Mouse (Mus musculus) hindlimb bud, embryonic 11.5 days (tissue): ENCODE measurements at regions not wholly inside any gene's neighbourhood (a gene's known extent, or its start where the extent isn't known, plus 50 kb on each side); places are given as distances from the start of the nearest gene placed in this dataset.

Experiments used
- DNase-seq: peaks from one replicate; pipeline ENCODE4 v3.0.0-alpha.2; 2012; ENCODE audit warnings: low read depth, low spot score; ENCODE audit errors: extremely low spot score

GRCm38 (mm10) chr8:23314275-23315123, 903.3 kb downstream of the Mrps31 start:
- no peak for DNase-seq

- no peak for DNase-seq
These were observed 908.4 kb downstream of the Mrps31 start for GRCm38 (mm10) chr8:23319556-23319955.

- DNase-seq: no peak
These were observed 910.0 kb downstream of the Mrps31 start for GRCm38 (mm10) chr8:23321166-23321565.

GRCm38 (mm10) chr8:23327283-23327682, 916.1 kb downstream of the Mrps31 start:
- no peak for DNase-seq

- peak; percentile 31 for DNase-seq
These were observed 933.0 kb downstream of the Mrps31 start for GRCm38 (mm10) chr8:23344161-23344560.

GRCm38 (mm10) chr8:23351367-23351930, 940.3 kb downstream of the Mrps31 start:
- no peak for DNase-seq

GRCm38 (mm10) chr8:23352259-23353106, 941.3 kb downstream of the Mrps31 start:
- no peak for DNase-seq

- DNase-seq: no peak
These were observed 949.0 kb downstream of the Mrps31 start for GRCm38 (mm10) chr8:23360061-23360622.

- no peak for DNase-seq
These were observed 949.7 kb downstream of the Mrps31 start for GRCm38 (mm10) chr8:23360850-23361274.
